Mouse (Mus musculus) cerebellum, adult 8-10 months (tissue): Measurements from ENCODE around the gene Aldh16a1.
A peak's percentile ranks its signal among the peaks of the same experiment; 100 is the strongest.

Source experiments
- DNase-seq: peaks from one replicate; pipeline ENCODE4 v3.0.0; 2022

Gene Aldh16a1

GRCm38 (mm10) chr7:45154096-45154992, at the start of gene Aldh16a1, which contains the start of gene Pih1d1:
Gene Aldh16a1 (minus strand): TSS chr7:45154584.
Gene Pih1d1 (plus strand): TSS chr7:45154303.
- DNase-seq, result peak; percentile 98

- DNase-seq, result no peak
These were observed 48.3 kb upstream of the Aldh16a1 start for GRCm38 (mm10) chr7:45202654-45203053.

- DNase-seq, result no peak
These were observed 44.6 kb upstream of the Aldh16a1 start for GRCm38 (mm10) chr7:45198961-45199360.

- peak; percentile 91 for DNase-seq
These were observed 44.1 kb upstream of the Aldh16a1 start for GRCm38 (mm10) chr7:45198435-45198834.

DNA sequence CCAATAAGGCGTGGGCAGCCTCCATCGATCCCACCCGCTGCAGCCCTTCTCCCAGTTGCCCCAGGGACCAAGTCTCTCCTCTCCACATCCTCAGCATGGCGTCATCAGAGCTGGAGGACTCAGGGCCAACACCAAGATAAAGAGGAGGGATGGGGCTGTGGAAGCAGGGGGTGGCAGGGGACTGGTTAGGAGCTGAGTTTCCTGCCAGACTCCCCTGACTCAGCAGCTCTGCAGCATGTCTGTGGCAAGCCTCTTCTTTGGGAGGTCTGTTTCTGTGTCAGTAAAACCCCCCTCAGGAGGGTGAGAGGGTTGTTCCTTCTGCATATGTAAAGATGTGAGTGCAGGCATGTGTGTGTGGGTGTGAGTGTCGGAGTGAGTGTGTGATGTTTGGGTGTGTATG, 42.6 kb upstream of the Aldh16a1 start:
- DNase-seq, result peak; percentile 27

DNA sequence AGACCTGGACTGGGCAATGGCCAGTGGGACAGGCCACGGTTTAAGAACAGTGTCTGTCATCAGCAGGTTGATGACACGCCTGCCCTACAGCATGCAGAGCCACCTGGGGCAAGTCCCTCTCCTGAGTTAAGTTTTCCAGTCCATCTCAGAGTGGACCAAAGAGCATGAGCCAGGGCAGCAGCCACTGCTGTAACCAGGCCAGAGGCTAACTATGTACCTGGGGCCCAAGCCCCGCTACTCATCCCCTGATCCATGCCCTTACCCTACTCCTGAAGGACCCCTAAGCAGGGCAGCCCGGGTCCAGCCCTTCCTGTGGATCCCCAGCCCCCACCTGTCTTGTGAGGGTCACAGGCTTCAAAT, 41.8 kb upstream of the Aldh16a1 start:
- peak; percentile 39 for DNase-seq

DNA sequence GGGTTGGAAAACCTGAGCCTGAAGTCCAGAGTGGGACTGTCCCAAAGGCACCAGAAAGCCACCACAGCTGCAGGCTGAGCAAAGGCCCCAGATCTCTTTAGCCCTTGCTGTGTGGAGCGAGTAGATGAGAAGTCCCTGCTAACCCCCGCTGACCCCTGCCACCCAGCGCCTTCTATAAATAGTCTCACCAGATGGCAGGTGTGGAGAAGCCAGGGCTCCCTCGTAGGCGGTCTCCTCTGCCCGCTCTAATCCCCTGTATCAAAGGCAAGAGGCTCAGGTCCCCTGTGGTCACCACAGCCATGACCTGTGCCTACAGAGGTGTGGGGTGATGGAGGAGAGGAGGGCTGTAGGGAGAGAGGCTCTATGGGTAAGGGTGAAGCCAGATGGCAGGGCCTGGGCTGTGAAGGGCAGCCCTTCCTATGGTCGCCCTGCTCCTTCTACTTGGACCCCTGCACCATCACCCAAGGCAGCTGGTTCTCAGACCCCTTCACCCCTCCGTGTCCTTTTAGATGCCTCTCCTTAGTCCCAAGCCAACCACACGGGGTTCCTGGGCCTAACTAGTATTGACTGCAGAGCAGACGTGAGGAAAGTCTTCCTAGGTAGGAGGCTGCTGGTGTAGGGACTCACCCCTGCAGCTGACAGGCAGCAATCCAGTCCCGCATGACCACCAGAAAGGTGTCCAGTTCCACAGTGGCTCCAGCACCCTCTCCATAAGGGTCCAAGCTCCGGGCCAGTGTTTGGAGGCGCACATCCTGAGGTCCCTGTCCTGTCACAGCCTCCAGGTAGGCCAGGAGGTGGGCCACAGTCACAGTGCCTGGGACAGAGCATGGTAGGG, 41.2 kb upstream of the Aldh16a1 start:
- DNase-seq, result peak; percentile 51

DNA sequence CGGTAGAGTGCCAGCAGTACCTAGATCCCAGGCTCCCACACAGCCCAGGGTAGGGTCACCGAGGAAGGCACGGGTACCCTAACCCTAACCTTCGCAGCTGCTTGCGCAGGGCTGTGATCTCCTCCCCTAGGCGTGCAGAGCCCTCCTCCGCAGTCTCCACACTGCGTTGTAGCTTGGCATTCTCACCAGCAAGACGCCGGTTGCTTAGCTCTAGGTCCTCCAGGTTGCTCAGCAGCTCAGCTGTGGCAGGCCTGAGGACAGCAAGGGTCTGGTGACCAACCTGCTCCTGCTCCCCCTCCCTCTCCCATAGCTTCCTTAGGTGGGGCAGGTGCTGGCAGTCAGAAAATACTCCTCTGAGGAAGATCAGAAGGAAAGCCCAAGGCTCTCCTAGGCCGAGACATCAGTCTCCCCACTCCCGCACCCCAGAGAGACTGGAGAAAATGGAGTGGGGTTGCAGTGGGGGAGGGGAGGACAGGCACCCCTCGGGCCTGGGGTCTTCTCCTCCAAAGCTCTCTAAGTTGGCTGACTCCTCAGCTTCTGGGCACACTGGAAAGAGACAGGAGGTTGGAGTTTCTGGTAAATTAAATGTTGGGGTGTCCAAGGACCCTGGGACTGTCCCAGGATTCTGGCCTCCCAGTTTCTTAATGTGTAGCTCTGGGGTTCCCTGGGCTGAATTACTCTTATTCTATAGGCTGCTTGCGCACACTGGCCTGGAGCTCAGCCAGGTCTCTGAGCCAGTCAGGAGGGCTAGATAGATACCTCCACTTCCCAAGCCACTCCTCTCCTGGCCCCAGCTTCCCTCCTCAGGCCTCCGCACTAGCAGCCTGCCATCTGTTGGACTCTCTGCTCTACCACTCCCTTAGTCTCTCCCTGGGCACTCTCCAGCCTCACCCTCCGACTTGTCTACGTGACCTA, 39.7 kb upstream of the Aldh16a1 start:
- DNase-seq, result peak; percentile 54

DNA sequence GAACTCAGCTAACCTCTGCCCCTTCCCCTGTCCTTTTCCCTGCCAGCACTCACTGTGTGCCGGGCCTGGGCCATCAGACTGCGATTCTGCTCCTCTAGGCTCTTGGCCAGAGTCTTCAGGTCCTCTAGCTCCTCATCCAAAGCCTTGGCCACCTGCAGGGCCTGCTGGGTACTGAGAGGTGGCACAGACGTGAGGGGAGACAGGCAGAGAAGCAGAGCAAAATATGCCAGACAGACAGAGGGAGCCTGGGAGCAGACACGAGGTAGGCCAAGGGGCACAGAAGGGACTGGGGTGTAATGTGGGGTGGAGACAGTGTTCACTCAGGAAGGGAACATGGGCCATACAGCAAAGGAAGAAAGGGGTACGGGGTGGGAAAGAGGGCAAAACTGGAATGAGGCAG, 39.0 kb upstream of the Aldh16a1 start:
- DNase-seq, result peak; percentile 63

DNA sequence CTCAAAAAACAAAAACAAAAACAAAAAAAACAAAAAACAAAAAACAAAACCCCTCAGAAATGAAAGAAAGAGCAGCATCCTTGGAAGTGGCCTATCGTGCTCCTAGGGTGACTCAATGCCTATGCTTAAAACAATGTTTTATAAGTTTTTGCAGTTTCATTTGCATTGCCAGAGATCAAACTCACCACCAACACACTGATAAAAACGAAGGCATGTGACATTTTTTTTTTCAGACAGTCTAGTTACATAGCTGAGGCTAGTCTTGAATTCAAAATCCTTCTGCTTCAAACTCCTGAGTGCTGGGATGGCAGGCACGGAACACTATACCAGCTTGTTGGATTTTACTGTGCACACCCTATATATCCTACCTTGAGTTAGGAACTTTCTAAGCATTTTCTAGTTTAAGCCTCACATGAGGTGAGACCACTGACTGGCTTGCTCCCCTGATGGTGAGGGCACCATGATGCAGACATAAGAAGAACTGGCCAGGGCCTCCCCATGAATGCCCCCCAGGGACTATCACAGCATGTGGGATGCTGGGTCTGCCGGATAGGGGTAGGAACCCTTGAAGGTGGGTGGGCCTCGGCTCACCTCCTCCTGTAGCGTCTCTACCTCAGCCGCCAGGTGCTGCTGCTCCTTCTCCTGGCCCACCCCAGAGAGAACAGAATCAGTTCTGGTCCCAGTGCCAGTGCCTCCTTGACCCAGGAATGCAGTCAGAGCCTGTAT, 38.4 kb upstream of the Aldh16a1 start:
- DNase-seq, result peak; percentile 37

GRCm38 (mm10) chr7:45191803-45192363, 37.5 kb upstream of the Aldh16a1 start:
- peak; percentile 82 for DNase-seq

DNA sequence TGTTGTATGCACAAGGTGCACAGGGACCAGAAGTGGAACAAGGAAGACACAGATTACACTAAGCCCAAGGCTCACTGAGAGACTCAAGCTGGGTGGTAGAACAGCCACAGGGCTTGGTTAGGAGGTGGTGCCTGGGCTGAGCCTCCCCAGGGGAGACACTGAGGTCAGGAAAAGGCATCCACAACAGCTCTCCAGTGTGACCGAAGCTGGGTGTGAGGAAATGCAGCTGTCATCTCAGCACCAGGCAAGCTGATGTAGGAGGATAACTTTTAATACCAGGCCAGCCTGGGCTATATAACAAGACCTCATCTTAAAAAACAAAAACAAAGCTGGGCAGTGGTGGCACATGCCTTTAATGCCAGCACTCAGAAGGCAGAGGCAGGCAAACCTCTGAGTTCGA, 36.8 kb upstream of the Aldh16a1 start:
- DNase-seq, result no peak

GRCm38 (mm10) chr7:45190186-45190585, 35.8 kb upstream of the Aldh16a1 start:
- no peak for DNase-seq

- no peak for DNase-seq
These were observed 35.2 kb upstream of the Aldh16a1 start for GRCm38 (mm10) chr7:45189600-45189999.

DNA sequence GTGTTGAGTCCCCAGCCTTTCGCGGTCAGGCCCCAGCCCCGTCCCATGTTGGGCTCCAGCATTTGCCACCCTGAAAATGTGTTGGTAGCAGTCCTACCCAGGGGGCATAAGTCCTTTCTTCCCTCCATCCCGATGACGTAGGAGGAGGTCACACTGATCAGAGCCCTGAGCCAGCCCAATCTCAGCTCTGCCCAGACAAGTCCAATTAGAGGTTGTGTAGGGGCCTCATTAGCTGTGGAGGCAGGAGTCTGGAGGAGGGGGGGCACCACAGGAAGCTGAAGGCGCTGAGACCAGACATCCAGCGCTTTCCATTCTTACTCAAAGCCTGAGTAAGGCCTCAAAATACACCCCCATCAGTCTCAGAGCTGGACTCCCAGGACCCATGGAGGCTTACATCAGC, 31.5 kb upstream of the Aldh16a1 start:
- no peak for DNase-seq

- DNase-seq, result no peak
These were observed 29.3 kb upstream of the Aldh16a1 start for GRCm38 (mm10) chr7:45183672-45184071.

DNA sequence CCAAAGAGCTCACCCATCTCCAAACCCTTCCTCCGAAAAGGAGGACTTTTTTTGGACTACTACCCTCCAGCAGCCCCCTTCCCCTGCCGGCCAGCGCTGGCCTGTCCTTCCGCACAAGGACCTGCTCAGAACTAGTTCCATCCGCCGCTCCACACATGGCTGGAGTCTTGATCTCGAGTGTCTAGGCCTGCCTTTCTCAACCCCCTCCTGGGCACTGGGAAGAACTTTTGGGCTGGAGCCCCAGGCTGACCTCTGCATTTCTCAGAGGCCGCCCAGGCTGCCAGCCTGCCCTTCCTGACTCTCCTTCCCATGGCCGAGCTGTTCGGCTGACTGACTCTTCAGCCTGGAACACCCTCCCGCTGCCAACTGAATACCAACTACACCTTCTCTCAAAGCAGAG, 28.2 kb upstream of the Aldh16a1 start:
- no peak for DNase-seq

- DNase-seq, result peak; percentile 85
These were observed 27.8 kb upstream of the Aldh16a1 start for GRCm38 (mm10) chr7:45182199-45182601.

- no peak for DNase-seq
These were observed 27.2 kb upstream of the Aldh16a1 start for GRCm38 (mm10) chr7:45181540-45181939.

DNA sequence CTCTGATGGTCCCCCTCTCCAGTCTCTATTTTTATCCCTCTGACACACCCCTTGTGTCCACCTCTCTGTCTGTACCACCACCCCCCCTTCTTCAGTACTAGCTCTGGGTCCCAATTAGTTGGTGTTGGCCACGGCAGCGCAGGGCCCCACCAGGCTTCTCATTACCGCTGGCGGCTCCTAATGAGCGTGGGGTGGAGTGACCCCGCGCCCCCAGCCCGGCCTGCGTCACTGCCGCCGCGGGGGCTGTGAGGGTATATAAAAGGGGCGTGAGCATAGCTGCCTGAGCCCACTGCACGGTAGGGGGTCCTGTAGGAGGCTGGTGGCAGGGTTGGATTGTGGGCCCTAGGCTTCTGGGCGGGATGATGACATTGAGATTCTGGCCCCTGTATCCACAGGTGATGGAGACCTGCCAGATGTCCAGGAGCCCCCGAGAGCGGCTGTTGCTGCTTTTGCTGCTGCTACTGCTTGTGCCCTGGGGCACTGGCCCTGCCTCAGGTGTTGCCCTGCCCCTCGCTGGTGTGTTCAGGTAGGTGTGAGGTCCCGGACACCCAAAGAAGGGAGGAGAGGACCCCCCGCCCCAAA, 26.6 kb upstream of the Aldh16a1 start, which contains the start of gene Pth2:
Gene Pth2, plus strand, starts transcription at position 100 of the 582 bp plus-strand sequence.
- DNase-seq, result no peak

- no peak for DNase-seq
These were observed 25.1 kb upstream of the Aldh16a1 start, which contains the start of gene Gfy for GRCm38 (mm10) chr7:45179469-45179868. Gene Gfy (minus strand): TSS chr7:45179569.
